Comparison of ENCODE assay signal across 8 mouse cellular contexts in genomic region chr2:146223176-146223905, GRCm38 (mm10). TPM values are rescaled to one million over a fixed set of nuclear protein-coding genes. Genes with fewer than 3 reads are reported as not detected.
A peak's percentile ranks its signal among the peaks of the same experiment; 100 is the strongest.
DNase-seq lines count a peak whose midpoint lies in the region; ATAC-seq and TF ChIP-seq lines count a peak whose summit lies in the region.

No protein-coding gene starts in this region.

- no peaks in the 10 kb centered on the region; the same call in 1 of the 2 replicates for H3K27me3 ChIP-seq in G1E (ENCODE audit: insufficient read depth, low read length)
- H3K27me3 ChIP-seq in hindbrain, embryonic 16.5 days (replicated peaks; ENCODE audit: control insufficient read depth, insufficient read depth, low read length) = peaks cover 19% of the 10 kb centered on the region
- peaks cover 72% of the 10 kb centered on the region for H3K27me3 ChIP-seq in midbrain, embryonic 11.5 days (ENCODE audit: control insufficient read depth, insufficient read depth, low read length)

- no peaks in the 10 kb centered on the region for H3K36me3 ChIP-seq in G1E (replicated peaks)
- no peaks in the 10 kb centered on the region for H3K36me3 ChIP-seq in hindbrain, embryonic 16.5 days (ENCODE audit: control insufficient read depth, insufficient read depth, low read length)
- no peaks in the 10 kb centered on the region for H3K36me3 ChIP-seq in midbrain, embryonic 11.5 days (ENCODE audit: control insufficient read depth, insufficient read depth, low read length)

- H3K4me3 ChIP-seq in G1E (ENCODE audit: low read depth, low read length) = peak overlapping the region; percentile 33; the same call in 1 of the 2 replicates
- H3K4me3 ChIP-seq in hindbrain, embryonic 16.5 days (ENCODE audit: low read length) = peak overlapping the region; percentile 75
- H3K4me3 ChIP-seq in midbrain, embryonic 11.5 days (ENCODE audit: low read depth, low read length) = peak overlapping the region; percentile 66

- TF ChIP-seq CTCF in G1E (IDR thresholded peaks at IDR 0.05; ENCODE audit: low read depth, low read length) = no peak

- peak; percentile 23 for DNase-seq in kidney, adult 18-20 months
- DNase-seq in kidney, postnatal 14 days = no peak
- DNase-seq in G1E (ENCODE audit: low spot score) = no peak
- DNase-seq in embryo, embryonic 10.5 days (ENCODE audit: low spot score) = peak; percentile 14
- DNase-seq in midbrain, embryonic 11.5 days (ENCODE audit: low spot score, missing footprints) = peak; percentile 94
- DNase-seq in natural killer cell, adult 2 months (ENCODE audit: low spot score in 2 of 2) = no peak

- ATAC-seq in G1E (ENCODE audit: extremely low read depth, insufficient number of reproducible peaks, low FRiP score, poor library complexity, severe bottlenecking) = no peak
- ATAC-seq in hindbrain, embryonic 16.5 days = no peak
- no peak for ATAC-seq in midbrain, embryonic 11.5 days (ENCODE audit: low FRiP score)
- no peak for ATAC-seq in erythroblast, adult 5-6 weeks (replicated peaks; ENCODE audit: low FRiP score, poor library complexity, severe bottlenecking)

- H3K9me3 ChIP-seq in G1E (replicated peaks) = peaks cover 48% of the 10 kb centered on the region
- no peaks in the 10 kb centered on the region for H3K9me3 ChIP-seq in hindbrain, embryonic 16.5 days (ENCODE audit: control insufficient read depth, low read length)
- H3K9me3 ChIP-seq in midbrain, embryonic 11.5 days (ENCODE audit: control insufficient read depth, low read length) = no peaks in the 10 kb centered on the region

- peak overlapping the region; percentile 91 for H3K27ac ChIP-seq in hindbrain, embryonic 16.5 days (ENCODE audit: low read depth, low read length)
- H3K27ac ChIP-seq in midbrain, embryonic 11.5 days (ENCODE audit: low read depth, low read length) = peak overlapping the region; percentile 94

- no peaks in the 10 kb centered on the region for H3K4me1 ChIP-seq in G1E (ENCODE audit: insufficient read depth, low read depth, low read length)
- peaks cover 28% of the 10 kb centered on the region for H3K4me1 ChIP-seq in hindbrain, embryonic 16.5 days (ENCODE audit: control insufficient read depth, insufficient read depth, low read depth, low read length)
- peaks cover 38% of the 10 kb centered on the region for H3K4me1 ChIP-seq in midbrain, embryonic 11.5 days (ENCODE audit: control insufficient read depth, insufficient read depth, low read length)

- peak overlapping the region; percentile 85 for H3K9ac ChIP-seq in hindbrain, embryonic 16.5 days (ENCODE audit: low read depth, low read length)
- H3K9ac ChIP-seq in midbrain, embryonic 11.5 days (ENCODE audit: low read length) = peak overlapping the region; percentile 82

- peak overlapping the region; percentile 68 for H3K4me2 ChIP-seq in hindbrain, embryonic 16.5 days (ENCODE audit: low read length)
- H3K4me2 ChIP-seq in midbrain, embryonic 11.5 days = peak overlapping the region; percentile 89

- WGBS in hindbrain, embryonic 16.5 days = under 1% methylated on average over 46 of the region's 75 CpGs
- under 1% methylated on average over 74 of the region's 75 CpGs for WGBS in midbrain, embryonic 11.5 days

RNA-seq across cellular contexts. Expression of gene Insm1, which starts 1.6 kb away (rescaled TPM):
- total RNA-seq in G1E (2014; fragmentation: Nextera tagmentation) (not detected in 2 replicates), G1E (2017) (0.05 TPM in 1 of 2 replicates, not detected in the other)
- polyA plus RNA-seq in G1E (2012) = not detected in 2 replicates
- 1.9 and 2.3 TPM in 2 replicates for polyA plus RNA-seq in hindbrain, embryonic 16.5 days (2015; fragmentation: Nextera tagmentation; extraction: Ambion mirVana)
- 11.7 and 12.5 TPM in 2 replicates for polyA plus RNA-seq in midbrain, embryonic 11.5 days (2014; fragmentation: Nextera tagmentation; extraction: Ambion mirVana)
- not detected in 2 replicates for total RNA-seq in erythroblast, adult 5-6 weeks (2015; ENCODE audit: low replicate concordance)
- not detected in 2 replicates for total RNA-seq in erythroblast, adult 5-6 weeks (2017; ENCODE audit: low replicate concordance)

Comparison
In these comparisons a context has a peak if more than half of its experiments do, and no peak if none do; other contexts are left out.
1. DNase-seq: peak in kidney, adult 18-20 months (single experiment), embryo, embryonic 10.5 days (single experiment) and midbrain, embryonic 11.5 days (single experiment); none in kidney, postnatal 14 days (single experiment), G1E (single experiment) and natural killer cell, adult 2 months (0 of 2).
2. Peak in every context shown above with its lines, with median percentiles within 50 percentile points of each other: H3K4me3 ChIP-seq.